Mouse (Mus musculus): Measurements from ENCODE around the gene Rell1. TPM values are rescaled to one million over a fixed set of nuclear protein-coding genes. Genes with fewer than 3 reads are reported as not detected.

The Rell1 gene
- polyA plus RNA-seq, 1 experiment from 2014 or later: 17.8 TPM

DNA sequence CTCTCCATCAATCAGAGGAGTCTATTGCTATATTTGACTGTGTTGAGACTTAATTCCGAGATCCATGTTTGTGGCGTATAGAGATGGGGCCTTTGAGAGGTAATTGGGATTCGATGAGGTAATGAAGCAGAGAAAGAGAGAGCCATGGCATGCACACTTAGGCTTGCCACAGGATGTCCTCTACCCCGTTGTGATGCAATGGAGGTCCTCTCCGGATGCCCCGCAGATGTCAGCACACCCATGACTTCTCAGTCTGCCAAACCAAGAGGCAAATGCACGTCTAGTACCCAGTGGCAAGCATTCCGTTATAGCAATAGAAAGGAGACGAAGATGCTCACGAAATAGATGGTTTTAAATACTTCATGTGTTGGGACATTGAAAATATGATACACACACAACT, 8.1 kb downstream of the Rell1 start:
- Histone ChIP-seq H3K9me3 (replicated peaks; ENCODE audit: control insufficient read depth, low read length) (no peaks in the 10 kb centered on the region), H3K4me3 (ENCODE audit: low read depth, low read length) (no peak overlapping the region), H3K9ac (replicated peaks; ENCODE audit: low read length) (no peak overlapping the region), H3K36me3 (replicated peaks; ENCODE audit: control insufficient read depth, insufficient read depth, low read depth, low read length) (no peaks in the 10 kb centered on the region; the same call in 1 of the 2 replicates), H3K27ac (replicated peaks; ENCODE audit: low read depth, low read length) (no peak overlapping the region), H3K4me2 (ENCODE audit: low read depth, low read length) (no peak overlapping the region), H3K27me3 (ENCODE audit: control insufficient read depth, insufficient read depth, low read length) (no peaks in the 10 kb centered on the region), H3K4me1 (ENCODE audit: control insufficient read depth, insufficient read depth, low read length) (no peaks in the 10 kb centered on the region)
- DNase-seq (ENCODE audit: low spot score) (no peak), ATAC-seq (replicated peaks; ENCODE audit: insufficient number of reproducible peaks, low FRiP score, low TSS enrichment, low read depth) (no peak)
- WGBS: 96% methylated on average over 10 of the region's 10 CpGs

GRCm38 (mm10) chr5:63958963-63959708, 9.6 kb downstream of the Rell1 start:
- ATAC-seq (replicated peaks; ENCODE audit: insufficient number of reproducible peaks, low FRiP score, low TSS enrichment, low read depth): no peak
- no peak for DNase-seq (ENCODE audit: low spot score)
- H3K4me2 ChIP-seq (ENCODE audit: low read depth, low read length): no peak overlapping the region
- no peak overlapping the region for H3K9ac ChIP-seq (replicated peaks; ENCODE audit: low read length)
- H3K9me3 ChIP-seq (replicated peaks; ENCODE audit: control insufficient read depth, low read length): no peaks in the 10 kb centered on the region
- no peaks in the 10 kb centered on the region for H3K27me3 ChIP-seq (ENCODE audit: control insufficient read depth, insufficient read depth, low read length)
- H3K36me3 ChIP-seq (replicated peaks; ENCODE audit: control insufficient read depth, insufficient read depth, low read depth, low read length): no peaks in the 10 kb centered on the region; the same call in 1 of the 2 replicates
- H3K27ac ChIP-seq (replicated peaks; ENCODE audit: low read depth, low read length): no peak overlapping the region
- WGBS: 79% methylated on average over 18 of the region's 18 CpGs
- no peaks in the 10 kb centered on the region for H3K4me1 ChIP-seq (ENCODE audit: control insufficient read depth, insufficient read depth, low read length)
- H3K4me3 ChIP-seq (ENCODE audit: low read depth, low read length): no peak overlapping the region

GRCm38 (mm10) chr5:63957607-63958006, 11.1 kb downstream of the Rell1 start:
- ATAC-seq (replicated peaks; ENCODE audit: insufficient number of reproducible peaks, low FRiP score, low TSS enrichment, low read depth): no peak

GRCm38 (mm10) chr5:63956411-63956810, 12.3 kb downstream of the Rell1 start:
- no peak overlapping the region for H3K4me3 ChIP-seq (ENCODE audit: low read depth, low read length)
- no peak overlapping the region for H3K27ac ChIP-seq (replicated peaks; ENCODE audit: low read depth, low read length)
- H3K4me2 ChIP-seq (ENCODE audit: low read depth, low read length): no peak overlapping the region
- no peaks in the 10 kb centered on the region for H3K27me3 ChIP-seq (ENCODE audit: control insufficient read depth, insufficient read depth, low read length)
- H3K4me1 ChIP-seq (ENCODE audit: control insufficient read depth, insufficient read depth, low read length): no peaks in the 10 kb centered on the region
- no peak overlapping the region for H3K9ac ChIP-seq (replicated peaks; ENCODE audit: low read length)
- no peaks in the 10 kb centered on the region; the same call in 1 of the 2 replicates for H3K36me3 ChIP-seq (replicated peaks; ENCODE audit: control insufficient read depth, insufficient read depth, low read depth, low read length)
- DNase-seq (ENCODE audit: low spot score) (no peak), ATAC-seq (replicated peaks; ENCODE audit: insufficient number of reproducible peaks, low FRiP score, low TSS enrichment, low read depth) (no peak)
- H3K9me3 ChIP-seq (replicated peaks; ENCODE audit: control insufficient read depth, low read length): no peaks in the 10 kb centered on the region
- WGBS: 95% methylated on average over 11 of the region's 11 CpGs

More at GRCm38 (mm10) chr5:63957607-63958006, 11.1 kb downstream of the Rell1 start:
- Histone ChIP-seq H3K4me1 (ENCODE audit: control insufficient read depth, insufficient read depth, low read length) (no peaks in the 10 kb centered on the region), H3K9me3 (replicated peaks; ENCODE audit: control insufficient read depth, low read length) (no peaks in the 10 kb centered on the region), H3K36me3 (replicated peaks; ENCODE audit: control insufficient read depth, insufficient read depth, low read depth, low read length) (no peaks in the 10 kb centered on the region; the same call in 1 of the 2 replicates), H3K27me3 (ENCODE audit: control insufficient read depth, insufficient read depth, low read length) (no peaks in the 10 kb centered on the region), H3K4me3 (ENCODE audit: low read depth, low read length) (no peak overlapping the region), H3K9ac (replicated peaks; ENCODE audit: low read length) (no peak overlapping the region), H3K27ac (replicated peaks; ENCODE audit: low read depth, low read length) (no peak overlapping the region), H3K4me2 (ENCODE audit: low read depth, low read length) (no peak overlapping the region)
- no peak for DNase-seq (ENCODE audit: low spot score)
- WGBS: 74% methylated on average over 8 of the region's 8 CpGs

- H3K36me3 ChIP-seq (replicated peaks; ENCODE audit: control insufficient read depth, insufficient read depth, low read depth, low read length): no peaks in the 10 kb centered on the region; the same call in 1 of the 2 replicates
- 86% methylated on average over 15 of the region's 15 CpGs for WGBS
- ATAC-seq (replicated peaks; ENCODE audit: insufficient number of reproducible peaks, low FRiP score, low TSS enrichment, low read depth) (no peak), DNase-seq (ENCODE audit: low spot score) (no peak)
- H3K4me3 ChIP-seq (ENCODE audit: low read depth, low read length): no peak overlapping the region
- H3K4me1 ChIP-seq (ENCODE audit: control insufficient read depth, insufficient read depth, low read length): no peaks in the 10 kb centered on the region
- no peaks in the 10 kb centered on the region for H3K9me3 ChIP-seq (replicated peaks; ENCODE audit: control insufficient read depth, low read length)
- no peak overlapping the region for H3K4me2 ChIP-seq (ENCODE audit: low read depth, low read length)
- H3K27ac ChIP-seq (replicated peaks; ENCODE audit: low read depth, low read length): no peak overlapping the region
- H3K27me3 ChIP-seq (ENCODE audit: control insufficient read depth, insufficient read depth, low read length): no peaks in the 10 kb centered on the region
- H3K9ac ChIP-seq (replicated peaks; ENCODE audit: low read length): no peak overlapping the region
These were observed 15.2 kb downstream of the Rell1 start for GRCm38 (mm10) chr5:63953401-63954032.

- Histone ChIP-seq H3K27me3 (ENCODE audit: control insufficient read depth, insufficient read depth, low read length) (no peaks in the 10 kb centered on the region), H3K36me3 (replicated peaks; ENCODE audit: control insufficient read depth, insufficient read depth, low read depth, low read length) (no peaks in the 10 kb centered on the region; the same call in 1 of the 2 replicates), H3K4me2 (ENCODE audit: low read depth, low read length) (no peak overlapping the region), H3K9me3 (replicated peaks; ENCODE audit: control insufficient read depth, low read length) (no peaks in the 10 kb centered on the region), H3K4me1 (ENCODE audit: control insufficient read depth, insufficient read depth, low read length) (no peaks in the 10 kb centered on the region), H3K27ac (replicated peaks; ENCODE audit: low read depth, low read length) (no peak overlapping the region), H3K9ac (replicated peaks; ENCODE audit: low read length) (no peak overlapping the region), H3K4me3 (ENCODE audit: low read depth, low read length) (no peak overlapping the region)
- 69% methylated on average over 6 of the region's 6 CpGs for WGBS
- DNase-seq (ENCODE audit: low spot score) (no peak), ATAC-seq (replicated peaks; ENCODE audit: insufficient number of reproducible peaks, low FRiP score, low TSS enrichment, low read depth) (no peak)
These were observed 16.7 kb downstream of the Rell1 start for GRCm38 (mm10) chr5:63952039-63952438.

DNA sequence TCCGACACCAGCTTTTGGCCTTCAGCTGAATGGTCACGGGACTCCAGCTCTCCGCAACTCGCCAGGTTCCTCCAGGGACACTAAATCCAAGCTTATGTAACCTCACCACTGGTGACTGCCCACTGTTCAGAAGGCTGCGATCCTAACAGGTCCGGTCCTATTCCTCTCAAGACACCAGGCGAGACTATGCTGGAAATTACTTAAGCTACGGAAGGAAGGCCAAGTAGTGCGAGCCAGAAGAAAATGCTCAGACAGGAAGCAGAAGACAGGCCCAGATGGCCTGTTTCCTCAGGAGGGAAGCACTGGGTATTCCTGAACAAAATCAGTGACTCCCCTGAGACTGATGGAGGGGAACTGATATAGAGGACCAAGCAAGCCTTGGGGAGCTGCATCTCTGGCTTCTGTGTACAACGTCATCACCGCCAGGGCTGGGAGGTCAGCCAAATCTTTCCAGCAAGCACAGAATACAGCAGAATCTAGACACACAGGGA, 17.2 kb downstream of the Rell1 start:
- 85% methylated on average over 11 of the region's 11 CpGs for WGBS

DNA sequence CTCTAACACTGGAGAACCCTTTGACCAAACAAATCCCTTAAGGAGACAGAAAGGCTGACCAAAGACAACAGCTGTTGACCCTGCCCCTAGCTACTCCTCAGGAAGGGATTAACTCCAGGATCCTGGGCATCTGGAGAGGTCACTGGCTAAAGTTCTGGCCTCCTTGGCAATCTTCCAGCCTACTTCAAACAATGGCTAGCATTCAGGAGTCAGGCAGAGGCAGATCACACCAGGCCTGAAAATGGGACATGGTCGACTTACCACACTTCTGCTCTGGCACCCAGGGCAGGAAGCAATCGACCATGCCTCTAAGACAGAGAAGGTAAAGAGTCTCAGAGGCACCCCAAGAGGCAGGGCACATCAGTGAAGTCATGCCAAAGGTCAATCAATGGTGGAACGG, 19.5 kb downstream of the Rell1 start:
- ATAC-seq (replicated peaks; ENCODE audit: insufficient number of reproducible peaks, low FRiP score, low TSS enrichment, low read depth) (no peak), DNase-seq (ENCODE audit: low spot score) (no peak)
- Histone ChIP-seq H3K4me2 (ENCODE audit: low read depth, low read length) (no peak overlapping the region), H3K9me3 (replicated peaks; ENCODE audit: control insufficient read depth, low read length) (no peaks in the 10 kb centered on the region), H3K9ac (replicated peaks; ENCODE audit: low read length) (no peak overlapping the region), H3K27me3 (ENCODE audit: control insufficient read depth, insufficient read depth, low read length) (no peaks in the 10 kb centered on the region), H3K4me3 (ENCODE audit: low read depth, low read length) (no peak overlapping the region), H3K36me3 (replicated peaks; ENCODE audit: control insufficient read depth, insufficient read depth, low read depth, low read length) (no peaks in the 10 kb centered on the region), H3K27ac (replicated peaks; ENCODE audit: low read depth, low read length) (no peak overlapping the region), H3K4me1 (ENCODE audit: control insufficient read depth, insufficient read depth, low read length) (no peaks in the 10 kb centered on the region)
- WGBS: 21% methylated on average over 3 of the region's 3 CpGs

More for the DNA sequence above, 17.2 kb downstream of the Rell1 start:
- DNase-seq (ENCODE audit: low spot score): no peak
- Histone ChIP-seq H3K27ac (replicated peaks; ENCODE audit: low read depth, low read length) (no peak overlapping the region), H3K4me1 (ENCODE audit: control insufficient read depth, insufficient read depth, low read length) (no peaks in the 10 kb centered on the region), H3K36me3 (replicated peaks; ENCODE audit: control insufficient read depth, insufficient read depth, low read depth, low read length) (no peaks in the 10 kb centered on the region; the same call in 1 of the 2 replicates), H3K9me3 (replicated peaks; ENCODE audit: control insufficient read depth, low read length) (no peaks in the 10 kb centered on the region), H3K9ac (replicated peaks; ENCODE audit: low read length) (no peak overlapping the region), H3K4me3 (ENCODE audit: low read depth, low read length) (no peak overlapping the region), H3K27me3 (ENCODE audit: control insufficient read depth, insufficient read depth, low read length) (no peaks in the 10 kb centered on the region), H3K4me2 (ENCODE audit: low read depth, low read length) (no peak overlapping the region)
- ATAC-seq (replicated peaks; ENCODE audit: insufficient number of reproducible peaks, low FRiP score, low TSS enrichment, low read depth): no peak
